Mouse (Mus musculus) thymus, adult 18-20 months (tissue): ENCODE results near the gene Kcnab3.

Experiments
- DNase-seq, 2 experiments: peaks; one replicate each; pipeline ENCODE4 v3.0.0; 2022; ENCODE audit warnings: mixed read lengths in 2 of 2

Gene Kcnab3

GRCm38 (mm10) chr11:69332713-69333253 lies 6.7 kb downstream of the Kcnab3 start:
- no peak for DNase-seq

- DNase-seq: no peak
Measured at GRCm38 (mm10) chr11:69333922-69334321, 7.9 kb downstream of the Kcnab3 start.

GRCm38 (mm10) chr11:69334796-69335195 lies 8.7 kb downstream of the Kcnab3 start:
- DNase-seq: no peak

- DNase-seq: peak; percentile 56 to 67
Measured at GRCm38 (mm10) chr11:69340161-69341131, 14.4 kb downstream of the Kcnab3 start, which contains the start of gene Rnf227. Gene Rnf227, plus strand, starts transcription at chr11:69340461.

GRCm38 (mm10) chr11:69346441-69346840 lies 20.4 kb downstream of the Kcnab3 start:
- DNase-seq: no peak

GRCm38 (mm10) chr11:69356544-69356943 lies 30.5 kb downstream of the Kcnab3 start:
- no peak for DNase-seq

GRCm38 (mm10) chr11:69357690-69358089 lies 31.6 kb downstream of the Kcnab3 start:
- no peak for DNase-seq

GRCm38 (mm10) chr11:69362021-69362420 lies 36.0 kb downstream of the Kcnab3 start:
- DNase-seq: no peak

GRCm38 (mm10) chr11:69362479-69362878 lies 36.4 kb downstream of the Kcnab3 start:
- DNase-seq: no peak

- DNase-seq: no peak
Measured at GRCm38 (mm10) chr11:69364376-69364775, 38.3 kb downstream of the Kcnab3 start.

GRCm38 (mm10) chr11:69364910-69365309 lies 38.9 kb downstream of the Kcnab3 start:
- peak in 1 of 2 experiments; percentile 53 for DNase-seq

GRCm38 (mm10) chr11:69365722-69366121 lies 39.7 kb downstream of the Kcnab3 start:
- no peak for DNase-seq

GRCm38 (mm10) chr11:69366157-69366854 lies 40.2 kb downstream of the Kcnab3 start:
- DNase-seq: peak; percentile 80 to 87

GRCm38 (mm10) chr11:69366855-69367615 lies 41.0 kb downstream of the Kcnab3 start:
- DNase-seq: peak in 1 of 2 experiments; percentile 35

- DNase-seq: peak in 1 of 2 experiments; percentile 52
Measured at GRCm38 (mm10) chr11:69367616-69368355, 41.7 kb downstream of the Kcnab3 start.

GRCm38 (mm10) chr11:69368356-69369214 lies 42.5 kb downstream of the Kcnab3 start:
- no peak for DNase-seq

GRCm38 (mm10) chr11:69369215-69369989 lies 43.3 kb downstream of the Kcnab3 start, which contains the start of gene Chd3:
Gene Chd3, minus strand, starts transcription at chr11:69369406.
- peak in 1 of 2 experiments; percentile 45 for DNase-seq

- DNase-seq: no peak
Measured at GRCm38 (mm10) chr11:69369990-69370816, 44.1 kb downstream of the Kcnab3 start.

- no peak for DNase-seq
Measured at GRCm38 (mm10) chr11:69370817-69371215, 44.8 kb downstream of the Kcnab3 start.
